Mouse (Mus musculus): ENCODE measurements at regions not wholly inside any gene's neighbourhood (a gene's known extent, or its start where the extent isn't known, plus 50 kb on each side); places are given as distances from the start of the nearest gene placed in this dataset.
A peak's percentile ranks its signal among the peaks of the same experiment; 100 is the strongest.

- Histone ChIP-seq H3K36me3 (ENCODE audit: control insufficient read depth, insufficient read depth, low read length) (no peaks in the 10 kb centered on the region), H3K9ac (ENCODE audit: low read length) (no peak overlapping the region), H3K4me2 (ENCODE audit: low read depth, low read length) (no peak overlapping the region), H3K4me1 (ENCODE audit: control insufficient read depth, insufficient read depth, low read length) (no peaks in the 10 kb centered on the region; the same call in 1 of the 2 replicates), H3K27me3 (ENCODE audit: control insufficient read depth, insufficient read depth, low read length) (no peaks in the 10 kb centered on the region), H3K9me3 (replicated peaks; ENCODE audit: control insufficient read depth, low read length) (no peaks in the 10 kb centered on the region), H3K27ac (ENCODE audit: low read length) (no peak overlapping the region), H3K4me3 (replicated peaks; ENCODE audit: low read length) (no peak overlapping the region)
- no peak for ATAC-seq (ENCODE audit: insufficient read depth, low FRiP score)
- WGBS = 79% methylated on average over 6 of the region's 6 CpGs
These were observed 96.2 kb downstream of the Pdgfra start for GRCm38 (mm10) chr5:75248279-75248678.

GRCm38 (mm10) chr5:75249671-75250070 lies 97.6 kb downstream of the Pdgfra start:
- 79% methylated on average over 3 of the region's 3 CpGs for WGBS
- Histone ChIP-seq H3K27me3 (ENCODE audit: control insufficient read depth, insufficient read depth, low read length) (no peaks in the 10 kb centered on the region), H3K4me1 (ENCODE audit: control insufficient read depth, insufficient read depth, low read length) (no peaks in the 10 kb centered on the region; the same call in 1 of the 2 replicates), H3K9ac (ENCODE audit: low read length) (no peak overlapping the region), H3K4me3 (replicated peaks; ENCODE audit: low read length) (no peak overlapping the region), H3K9me3 (replicated peaks; ENCODE audit: control insufficient read depth, low read length) (no peaks in the 10 kb centered on the region), H3K4me2 (ENCODE audit: low read depth, low read length) (no peak overlapping the region), H3K36me3 (ENCODE audit: control insufficient read depth, insufficient read depth, low read length) (no peaks in the 10 kb centered on the region), H3K27ac (ENCODE audit: low read length) (no peak overlapping the region)
- ATAC-seq (ENCODE audit: insufficient read depth, low FRiP score) = no peak

- Histone ChIP-seq H3K27me3 (ENCODE audit: control insufficient read depth, insufficient read depth, low read length) (no peaks in the 10 kb centered on the region), H3K27ac (ENCODE audit: low read length) (no peak overlapping the region), H3K36me3 (ENCODE audit: control insufficient read depth, insufficient read depth, low read length) (no peaks in the 10 kb centered on the region), H3K4me3 (replicated peaks; ENCODE audit: low read length) (no peak overlapping the region), H3K9ac (ENCODE audit: low read length) (no peak overlapping the region), H3K4me2 (ENCODE audit: low read depth, low read length) (no peak overlapping the region), H3K9me3 (replicated peaks; ENCODE audit: control insufficient read depth, low read length) (no peaks in the 10 kb centered on the region), H3K4me1 (ENCODE audit: control insufficient read depth, insufficient read depth, low read length) (no peaks in the 10 kb centered on the region; the same call in 1 of the 2 replicates)
- no peak for ATAC-seq (ENCODE audit: insufficient read depth, low FRiP score)
- 55% methylated on average over 7 of the region's 7 CpGs for WGBS
These were observed 101.3 kb downstream of the Pdgfra start for GRCm38 (mm10) chr5:75253349-75253748.

GRCm38 (mm10) chr5:75253830-75254229 lies 101.7 kb downstream of the Pdgfra start:
- H3K4me3 ChIP-seq (replicated peaks; ENCODE audit: low read length) = no peak overlapping the region
- no peak overlapping the region for H3K9ac ChIP-seq (ENCODE audit: low read length)
- H3K36me3 ChIP-seq (ENCODE audit: control insufficient read depth, insufficient read depth, low read length) = no peaks in the 10 kb centered on the region
- no peaks in the 10 kb centered on the region; the same call in 1 of the 2 replicates for H3K4me1 ChIP-seq (ENCODE audit: control insufficient read depth, insufficient read depth, low read length)
- no peak overlapping the region for H3K4me2 ChIP-seq (ENCODE audit: low read depth, low read length)
- no peaks in the 10 kb centered on the region for H3K27me3 ChIP-seq (ENCODE audit: control insufficient read depth, insufficient read depth, low read length)
- ATAC-seq (ENCODE audit: insufficient read depth, low FRiP score) = no peak
- no peak overlapping the region for H3K27ac ChIP-seq (ENCODE audit: low read length)
- 77% methylated on average over 5 of the region's 5 CpGs for WGBS
- H3K9me3 ChIP-seq (replicated peaks; ENCODE audit: control insufficient read depth, low read length) = no peaks in the 10 kb centered on the region

- H3K27ac ChIP-seq (ENCODE audit: low read length) = no peak overlapping the region
- no peaks in the 10 kb centered on the region for H3K36me3 ChIP-seq (ENCODE audit: control insufficient read depth, insufficient read depth, low read length)
- 62% methylated on average over 4 of the region's 4 CpGs for WGBS
These were observed 104.1 kb downstream of the Pdgfra start for GRCm38 (mm10) chr5:75256186-75256585.

GRCm38 (mm10) chr5:75257067-75257466 lies 105.0 kb downstream of the Pdgfra start:
- no peaks in the 10 kb centered on the region for H3K27me3 ChIP-seq (ENCODE audit: control insufficient read depth, insufficient read depth, low read length)
- no peaks in the 10 kb centered on the region for H3K36me3 ChIP-seq (ENCODE audit: control insufficient read depth, insufficient read depth, low read length)
- H3K9ac ChIP-seq (ENCODE audit: low read length) = no peak overlapping the region
- 0 out of 2 replicates have a peak, but pooled peaks cover 3% of the 10 kb centered on the region for H3K9me3 ChIP-seq (replicated peaks; ENCODE audit: control insufficient read depth, low read length)
- no peak overlapping the region for H3K4me2 ChIP-seq (ENCODE audit: low read depth, low read length)
- 78% methylated on average over 2 of the region's 2 CpGs for WGBS
- no peak for ATAC-seq (ENCODE audit: insufficient read depth, low FRiP score)
- no peak overlapping the region for H3K27ac ChIP-seq (ENCODE audit: low read length)
- H3K4me3 ChIP-seq (replicated peaks; ENCODE audit: low read length) = no peak overlapping the region
- H3K4me1 ChIP-seq (ENCODE audit: control insufficient read depth, insufficient read depth, low read length) = no peaks in the 10 kb centered on the region; the same call in 1 of the 2 replicates

More at GRCm38 (mm10) chr5:75256186-75256585, 104.1 kb downstream of the Pdgfra start:
- H3K4me3 ChIP-seq (replicated peaks; ENCODE audit: low read length) = no peak overlapping the region
- H3K9ac ChIP-seq (ENCODE audit: low read length) = no peak overlapping the region
- 0 out of 2 replicates have a peak, but pooled peaks cover 1% of the 10 kb centered on the region for H3K9me3 ChIP-seq (replicated peaks; ENCODE audit: control insufficient read depth, low read length)
- H3K4me2 ChIP-seq (ENCODE audit: low read depth, low read length) = no peak overlapping the region
- no peaks in the 10 kb centered on the region for H3K27me3 ChIP-seq (ENCODE audit: control insufficient read depth, insufficient read depth, low read length)
- no peak for ATAC-seq (ENCODE audit: insufficient read depth, low FRiP score)
- H3K4me1 ChIP-seq (ENCODE audit: control insufficient read depth, insufficient read depth, low read length) = no peaks in the 10 kb centered on the region; the same call in 1 of the 2 replicates

- Histone ChIP-seq H3K36me3 (ENCODE audit: control insufficient read depth, insufficient read depth, low read length) (no peaks in the 10 kb centered on the region), H3K27ac (ENCODE audit: low read length) (no peak overlapping the region)
- 52% methylated on average over 10 of the region's 10 CpGs for WGBS
These were observed 108.2 kb downstream of the Pdgfra start for GRCm38 (mm10) chr5:75260247-75260646.

GRCm38 (mm10) chr5:75266111-75266676 lies 114.1 kb downstream of the Pdgfra start:
- ATAC-seq (ENCODE audit: insufficient read depth, low FRiP score) = no peak
- Histone ChIP-seq H3K4me2 (ENCODE audit: low read depth, low read length) (no peak overlapping the region), H3K27me3 (ENCODE audit: control insufficient read depth, insufficient read depth, low read length) (no peaks in the 10 kb centered on the region), H3K4me1 (ENCODE audit: control insufficient read depth, insufficient read depth, low read length) (no peaks in the 10 kb centered on the region), H3K4me3 (replicated peaks; ENCODE audit: low read length) (no peak overlapping the region), H3K36me3 (ENCODE audit: control insufficient read depth, insufficient read depth, low read length) (no peaks in the 10 kb centered on the region), H3K9ac (ENCODE audit: low read length) (no peak overlapping the region), H3K9me3 (replicated peaks; ENCODE audit: control insufficient read depth, low read length) (0 out of 2 replicates have a peak, but pooled peaks cover 2% of the 10 kb centered on the region), H3K27ac (ENCODE audit: low read length) (no peak overlapping the region)
- 78% methylated on average over 7 of the region's 7 CpGs for WGBS

More at GRCm38 (mm10) chr5:75260247-75260646, 108.2 kb downstream of the Pdgfra start:
- H3K4me1 ChIP-seq (ENCODE audit: control insufficient read depth, insufficient read depth, low read length) = no peaks in the 10 kb centered on the region
- H3K27me3 ChIP-seq (ENCODE audit: control insufficient read depth, insufficient read depth, low read length) = no peaks in the 10 kb centered on the region
- no peak overlapping the region for H3K4me2 ChIP-seq (ENCODE audit: low read depth, low read length)
- ATAC-seq (ENCODE audit: insufficient read depth, low FRiP score) = peak; percentile 53; the same call in 1 of the 2 replicates
- H3K9me3 ChIP-seq (replicated peaks; ENCODE audit: control insufficient read depth, low read length) = 0 out of 2 replicates have a peak, but pooled peaks cover 3% of the 10 kb centered on the region
- H3K4me3 ChIP-seq (replicated peaks; ENCODE audit: low read length) = no peak overlapping the region
- H3K9ac ChIP-seq (ENCODE audit: low read length) = no peak overlapping the region

- H3K27ac ChIP-seq (ENCODE audit: low read length) = no peak overlapping the region
- no peaks in the 10 kb centered on the region for H3K27me3 ChIP-seq (ENCODE audit: control insufficient read depth, insufficient read depth, low read length)
- H3K4me2 ChIP-seq (ENCODE audit: low read depth, low read length) = no peak overlapping the region
- H3K9ac ChIP-seq (ENCODE audit: low read length) = no peak overlapping the region
- H3K4me3 ChIP-seq (replicated peaks; ENCODE audit: low read length) = no peak overlapping the region
- H3K36me3 ChIP-seq (ENCODE audit: control insufficient read depth, insufficient read depth, low read length) = no peaks in the 10 kb centered on the region
- WGBS = 57% methylated on average over 4 of the region's 4 CpGs
- H3K9me3 ChIP-seq (replicated peaks; ENCODE audit: control insufficient read depth, low read length) = no peaks in the 10 kb centered on the region
- no peak for ATAC-seq (ENCODE audit: insufficient read depth, low FRiP score)
- H3K4me1 ChIP-seq (ENCODE audit: control insufficient read depth, insufficient read depth, low read length) = no peaks in the 10 kb centered on the region
These were observed 114.8 kb downstream of the Pdgfra start for GRCm38 (mm10) chr5:75266871-75267270.
